Mouse (Mus musculus): ENCODE measurements at regions not wholly inside any gene's neighbourhood (a gene's known extent, or its start where the extent isn't known, plus 50 kb on each side); places are given as distances from the start of the nearest gene placed in this dataset.

DNA sequence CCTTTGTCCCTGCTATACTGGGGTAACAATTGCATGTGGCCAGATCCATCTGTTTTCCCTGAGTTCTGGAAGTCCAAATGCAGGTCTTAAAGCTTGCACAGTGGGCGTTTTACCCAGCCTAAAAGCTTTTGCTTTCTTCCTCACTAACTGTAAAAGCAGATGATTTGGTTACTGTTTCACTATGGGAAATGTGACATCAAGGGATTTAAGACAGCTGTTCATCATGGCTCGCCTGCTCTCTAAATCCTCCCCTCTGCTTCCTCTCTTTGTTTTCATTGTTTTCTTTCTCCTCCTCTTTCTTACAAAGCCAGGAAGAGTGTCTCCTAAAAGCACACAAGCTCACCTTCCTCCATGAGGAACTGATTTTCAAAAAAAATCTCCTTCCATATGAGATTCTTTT lies 758.8 kb downstream of the Tmem114 start:
- DNase-seq: no peak

GRCm38 (mm10) chr16:7658133-7658532 lies 766.8 kb downstream of the Tmem114 start:
- DNase-seq: no peak

More for the DNA sequence above, 758.8 kb downstream of the Tmem114 start:
- intact Hi-C loops (cut with DNase I; ENCODE audit: low total_unique reads): no loop called here

GRCm38 (mm10) chr16:7654451-7654850 lies 770.5 kb downstream of the Tmem114 start:
- intact Hi-C loops (cut with DNase I; ENCODE audit: low total_unique reads): no loop called here
- no peak for DNase-seq

More at GRCm38 (mm10) chr16:7658133-7658532, 766.8 kb downstream of the Tmem114 start:
- intact Hi-C loops (cut with DNase I; ENCODE audit: low total_unique reads): no loop called here

DNA sequence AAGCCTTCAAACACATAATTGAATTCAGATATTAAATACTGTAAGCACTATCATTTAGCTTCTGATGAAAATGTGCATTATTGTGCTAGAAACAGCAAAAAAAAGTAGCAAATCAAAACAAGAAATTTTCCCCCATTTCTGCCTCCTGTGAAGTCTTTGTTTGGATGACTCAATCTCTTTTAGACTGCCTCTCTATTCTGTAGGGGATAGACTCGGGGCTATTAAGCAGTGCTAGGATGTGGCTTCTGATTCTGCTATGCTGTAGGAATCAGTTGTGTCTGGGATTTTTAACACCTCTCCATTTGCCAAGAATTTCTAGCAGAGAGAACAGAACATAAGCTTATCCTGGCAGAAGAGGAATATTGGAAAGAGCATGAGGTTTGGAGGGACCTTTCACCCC lies 775.2 kb downstream of the Tmem114 start:
- intact Hi-C loops (cut with DNase I; ENCODE audit: low total_unique reads): no loop called here
- DNase-seq: no peak

- no peak for DNase-seq
- intact Hi-C loops (cut with DNase I; ENCODE audit: low total_unique reads): no loop called here
Observed at GRCm38 (mm10) chr16:7647275-7647926, 777.5 kb downstream of the Tmem114 start.

- intact Hi-C loops (cut with DNase I; ENCODE audit: low total_unique reads): no loop called here
- no peak for DNase-seq
Observed at GRCm38 (mm10) chr16:7644363-7644762, 780.6 kb downstream of the Tmem114 start.

- intact Hi-C loops (cut with DNase I; ENCODE audit: low total_unique reads): no loop called here
- DNase-seq: no peak
Observed at GRCm38 (mm10) chr16:7638955-7639755, 785.8 kb downstream of the Tmem114 start.

DNA sequence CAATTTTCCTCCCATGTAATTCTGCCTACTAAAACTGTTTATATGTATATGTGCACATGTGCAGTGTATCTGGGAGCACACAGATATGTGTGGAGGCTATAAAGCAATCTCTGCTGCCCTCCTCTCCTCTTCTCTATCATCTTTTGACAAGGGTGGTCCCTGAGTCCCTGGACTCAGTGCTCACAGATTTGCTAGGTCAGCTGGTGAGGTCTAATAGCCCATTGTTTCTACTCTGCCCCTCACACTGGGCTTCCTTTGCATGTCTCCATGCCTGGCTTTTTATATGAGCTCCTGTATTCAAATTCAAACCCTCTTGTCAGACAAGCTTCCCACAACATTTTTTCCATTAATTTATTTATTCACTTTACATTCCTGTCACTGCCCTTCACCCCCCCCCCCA lies 786.9 kb downstream of the Tmem114 start:
- no peak for DNase-seq
- intact Hi-C loops (cut with DNase I; ENCODE audit: low total_unique reads): no loop called here

- no peak for DNase-seq
- intact Hi-C loops (cut with DNase I; ENCODE audit: low total_unique reads): no loop called here
Observed at GRCm38 (mm10) chr16:7637121-7637700, 787.7 kb downstream of the Tmem114 start.

DNA sequence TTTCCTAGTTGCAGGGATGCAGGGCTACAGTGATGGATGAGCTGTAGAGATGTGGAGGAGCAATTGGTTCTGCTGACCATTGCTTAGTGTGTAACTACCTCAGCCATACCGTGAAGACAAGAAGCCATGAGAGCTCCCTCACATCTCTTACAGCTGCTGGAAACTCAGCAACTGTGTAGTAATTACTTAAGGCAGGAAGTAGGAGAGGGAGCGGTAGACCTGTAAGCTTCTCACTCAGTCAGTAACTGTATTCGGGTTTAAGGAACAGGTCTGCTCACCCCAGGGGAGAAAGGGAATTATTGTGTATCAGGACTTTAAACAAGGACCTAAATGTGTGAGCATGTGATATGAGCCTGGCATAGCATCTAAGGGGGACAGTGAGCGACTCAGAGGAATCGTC lies 788.6 kb downstream of the Tmem114 start:
- intact Hi-C loops (cut with DNase I; ENCODE audit: low total_unique reads): no loop called here
- no peak for DNase-seq

GRCm38 (mm10) chr16:7632474-7632873 lies 792.5 kb downstream of the Tmem114 start:
- DNase-seq: no peak
- intact Hi-C loops (cut with DNase I; ENCODE audit: low total_unique reads): no loop called here

- intact Hi-C loops (cut with DNase I; ENCODE audit: low total_unique reads): no loop called here
- DNase-seq: no peak
Observed at GRCm38 (mm10) chr16:7628351-7628750, 796.6 kb downstream of the Tmem114 start.

- DNase-seq: no peak
- intact Hi-C loops (cut with DNase I; ENCODE audit: low total_unique reads): no loop called here
Observed at GRCm38 (mm10) chr16:7606602-7607001, 818.3 kb downstream of the Tmem114 start.

DNA sequence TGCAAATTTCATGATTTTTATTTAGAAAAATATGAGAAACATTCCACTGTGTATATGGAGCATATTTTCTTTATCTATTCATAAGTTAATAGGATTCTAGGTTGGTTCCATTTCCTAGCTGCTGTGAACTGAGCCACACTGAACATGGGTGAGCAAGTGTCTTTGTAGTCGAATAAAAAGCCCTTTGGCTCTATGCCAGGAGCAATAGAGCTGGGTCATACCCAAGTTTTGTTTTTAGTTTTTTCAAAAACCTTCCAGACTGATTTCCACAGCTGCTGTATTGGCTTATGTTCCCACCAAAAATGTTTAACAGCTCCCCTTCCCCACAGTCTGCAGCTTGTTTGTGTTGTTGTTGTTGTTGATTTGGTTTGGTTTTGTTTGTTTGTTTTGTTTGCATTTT lies 822.5 kb downstream of the Tmem114 start:
- peak; percentile 4 for DNase-seq

DNA sequence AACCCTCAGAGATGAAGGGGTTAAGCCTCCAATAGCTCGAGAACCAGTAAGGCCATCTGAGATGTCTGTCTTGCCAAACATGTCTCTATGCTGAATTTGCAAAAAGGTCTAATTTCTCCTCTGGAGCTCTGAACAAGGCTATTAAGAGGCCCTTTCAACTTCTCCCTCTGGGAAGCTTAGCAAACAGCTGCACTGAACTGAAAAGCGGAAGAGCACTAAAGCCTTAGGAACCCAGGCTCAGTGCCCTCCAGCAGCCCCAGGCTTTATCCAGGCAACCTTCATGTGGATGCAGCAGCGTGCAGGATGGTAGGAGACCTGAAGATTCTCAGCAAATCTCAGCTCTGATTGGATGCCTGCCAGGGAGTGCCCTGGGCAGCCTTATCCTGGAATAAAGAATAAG lies 850.1 kb downstream of the Tmem114 start:
- peak; percentile 25 for DNase-seq
- intact Hi-C loops (cut with DNase I; ENCODE audit: low total_unique reads): no loop called here

More for the DNA sequence above, 822.5 kb downstream of the Tmem114 start:
- intact Hi-C loops (cut with DNase I; ENCODE audit: low total_unique reads): no loop called here

DNA sequence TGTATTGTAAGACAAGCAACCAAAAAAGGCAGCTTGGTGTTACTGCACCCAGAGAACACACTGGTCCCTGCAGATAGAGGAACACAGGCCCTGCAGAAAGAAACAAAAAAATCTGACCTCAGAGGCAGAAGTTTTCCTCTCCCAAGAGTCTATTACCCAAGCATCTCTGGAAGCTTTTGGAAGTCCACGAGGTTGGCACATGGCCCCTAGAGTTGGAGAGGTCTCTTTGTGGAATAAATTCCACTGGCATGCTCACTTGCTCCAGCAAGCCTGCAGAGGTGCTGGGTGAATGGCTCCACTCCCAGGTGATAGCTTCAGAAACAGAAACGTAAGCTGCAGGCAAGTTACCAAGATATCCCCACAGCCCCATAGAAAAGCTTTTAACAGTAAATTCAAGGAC lies 864.1 kb downstream of the Tmem114 start:
- intact Hi-C loops (cut with DNase I; ENCODE audit: low total_unique reads): no loop called here
- DNase-seq: peak; percentile 53

DNA sequence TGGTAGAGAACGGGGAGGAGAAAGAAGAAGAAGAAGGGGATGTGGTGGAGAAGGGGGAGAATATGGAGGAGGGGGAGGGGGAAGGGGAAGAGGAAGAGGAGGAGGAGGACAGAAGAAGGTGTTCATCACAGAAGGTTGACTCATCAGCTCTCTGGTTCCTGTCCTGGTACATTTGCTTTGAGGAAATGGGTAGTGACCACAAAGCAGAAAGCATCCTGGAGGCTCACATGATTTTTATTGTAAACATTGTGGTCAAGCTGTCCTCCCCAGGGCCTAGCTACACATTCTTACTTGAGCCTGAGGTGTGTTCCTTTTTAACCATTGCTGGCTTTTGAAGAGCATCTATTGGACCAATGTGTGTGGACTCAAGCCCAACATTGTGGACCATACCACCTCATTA lies 865.8 kb downstream of the Tmem114 start:
- DNase-seq: no peak
- intact Hi-C loops (cut with DNase I; ENCODE audit: low total_unique reads): no loop called here

- no peak for DNase-seq
- intact Hi-C loops (cut with DNase I; ENCODE audit: low total_unique reads): no loop called here
Observed at GRCm38 (mm10) chr16:7558637-7559036, 866.3 kb downstream of the Tmem114 start.

- no peak for DNase-seq
- intact Hi-C loops (cut with DNase I; ENCODE audit: low total_unique reads): no loop called here
Observed at GRCm38 (mm10) chr16:7555911-7556310, 869.0 kb downstream of the Tmem114 start.

DNA sequence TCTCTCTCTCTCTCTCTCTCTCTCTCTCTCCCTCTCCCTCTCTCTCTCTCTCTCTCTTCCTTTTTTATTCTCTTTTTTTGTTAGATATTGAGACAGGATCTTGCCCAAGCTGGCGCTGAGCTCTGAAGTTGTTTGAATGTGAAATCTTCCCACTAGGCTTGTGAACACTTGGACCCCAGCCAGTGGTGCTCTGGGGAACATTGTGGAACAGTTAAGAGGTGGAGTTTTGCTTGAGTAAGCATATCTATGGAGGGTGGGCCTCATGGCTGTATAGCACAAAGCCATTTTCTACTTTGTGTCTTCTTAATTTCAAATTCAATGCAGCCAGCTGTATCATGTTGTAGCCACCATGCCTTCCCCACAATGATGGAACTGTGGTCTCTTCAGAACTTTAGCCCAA lies 875.4 kb downstream of the Tmem114 start:
- peak; percentile 15 for DNase-seq
- intact Hi-C loops (cut with DNase I; ENCODE audit: low total_unique reads): no loop called here

- no peak for DNase-seq
- intact Hi-C loops (cut with DNase I; ENCODE audit: low total_unique reads): no loop called here
Observed at GRCm38 (mm10) chr16:7544067-7544466, 880.9 kb downstream of the Tmem114 start.

Data from gastrocnemius, postnatal 14 days (tissue).